Mouse (Mus musculus) lung, postnatal 10 days (tissue): ENCODE results near the gene Dnaaf2.
"Not testable (repeated sequence)": the region's sequence is repeated elsewhere in the genome, so short reads cannot be mapped to it uniquely, and the experiment has no call there.

ENCODE experiments used
- DNase-seq: peaks from one replicate; pipeline ENCODE4 v3.0.0; 2021

Dnaaf2 gene

DNA sequence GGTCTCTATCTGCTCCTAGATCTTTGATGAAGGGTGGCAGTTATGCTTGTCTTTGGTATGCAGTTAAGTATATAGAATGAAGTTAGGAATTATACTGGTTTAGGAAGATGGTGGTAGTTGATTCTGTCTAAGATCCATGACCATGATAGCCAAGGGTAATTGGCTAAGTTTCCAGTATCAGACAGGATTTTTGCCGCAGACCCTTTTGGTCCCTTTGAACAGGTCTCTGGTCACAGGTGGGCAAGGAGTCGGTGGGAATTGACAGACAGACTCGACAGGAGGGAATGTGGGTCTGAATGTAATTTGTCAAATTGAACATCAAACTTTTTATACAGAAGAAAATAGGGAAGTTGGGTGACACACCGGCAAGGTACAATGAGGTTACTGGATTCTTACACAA is 34.6 kb downstream of the Dnaaf2 start:
- not testable (repeated sequence) for DNase-seq

GRCm38 (mm10) chr12:69160677-69161076 is 37.6 kb downstream of the Dnaaf2 start:
- not testable (repeated sequence) for DNase-seq

GRCm38 (mm10) chr12:69159578-69159940 is 38.7 kb downstream of the Dnaaf2 start:
- peak; percentile 39 for DNase-seq

- DNase-seq, result peak; percentile 98
Observed at GRCm38 (mm10) chr12:69158765-69159577, 39.3 kb downstream of the Dnaaf2 start, which contains the start of gene Rps29. TSS of gene Rps29 (minus strand) at chr12:69159186.

- no peak for DNase-seq
Observed at GRCm38 (mm10) chr12:69158366-69158764, 39.9 kb downstream of the Dnaaf2 start.

GRCm38 (mm10) chr12:69157107-69157506 is 41.1 kb downstream of the Dnaaf2 start:
- no peak for DNase-seq

DNA sequence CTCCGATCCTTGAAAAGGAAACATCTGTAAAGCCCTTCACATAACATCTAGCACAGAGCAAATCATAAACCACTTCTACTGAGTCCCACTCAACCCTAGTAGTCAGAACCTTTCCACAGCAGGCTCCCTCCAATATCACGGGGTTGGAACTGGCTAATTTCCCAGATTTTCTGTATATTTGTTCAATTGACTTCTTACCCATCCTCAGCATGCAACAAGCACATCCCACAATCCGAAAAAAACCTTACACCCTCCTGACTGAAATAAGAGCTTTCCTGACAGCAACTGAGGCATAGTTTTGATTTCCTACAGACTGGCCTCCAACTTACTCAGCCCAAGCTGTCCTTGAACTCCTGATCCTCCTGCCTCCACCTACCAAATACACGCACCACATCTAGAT is 41.8 kb downstream of the Dnaaf2 start:
- DNase-seq, result no peak

GRCm38 (mm10) chr12:69155923-69156322 is 42.3 kb downstream of the Dnaaf2 start:
- no peak for DNase-seq

- DNase-seq, result no peak
Observed at GRCm38 (mm10) chr12:69150049-69150448, 48.2 kb downstream of the Dnaaf2 start.

DNA sequence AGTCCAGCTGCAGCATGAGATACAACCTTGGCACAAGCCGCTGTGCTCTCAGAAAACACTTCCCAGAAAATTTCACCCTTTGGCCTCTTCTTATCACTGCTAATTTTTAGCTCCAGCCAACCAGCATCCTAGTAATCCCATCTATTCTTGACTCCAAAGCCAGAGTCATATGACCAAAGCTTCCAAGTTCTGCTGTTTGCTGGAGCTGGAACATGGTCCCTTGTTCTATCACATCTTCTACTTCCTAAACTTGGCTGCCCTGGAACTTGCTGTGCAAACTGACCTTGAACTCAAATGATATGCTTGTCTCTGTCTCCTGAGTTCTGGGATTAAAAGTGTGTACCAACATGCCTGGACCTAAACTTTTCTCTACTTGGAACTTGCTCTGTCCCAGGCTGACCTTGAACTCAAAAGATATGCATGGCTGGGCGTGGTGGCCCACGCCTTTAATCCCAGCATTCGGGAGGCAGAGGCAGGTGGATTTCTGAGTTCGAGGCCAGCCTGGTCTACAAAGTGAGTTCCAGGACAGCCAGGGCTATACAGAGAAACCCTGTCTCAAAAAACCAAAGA is 51.0 kb downstream of the Dnaaf2 start:
- no peak for DNase-seq

GRCm38 (mm10) chr12:69143460-69143859 is 54.8 kb downstream of the Dnaaf2 start:
- no peak for DNase-seq

DNA sequence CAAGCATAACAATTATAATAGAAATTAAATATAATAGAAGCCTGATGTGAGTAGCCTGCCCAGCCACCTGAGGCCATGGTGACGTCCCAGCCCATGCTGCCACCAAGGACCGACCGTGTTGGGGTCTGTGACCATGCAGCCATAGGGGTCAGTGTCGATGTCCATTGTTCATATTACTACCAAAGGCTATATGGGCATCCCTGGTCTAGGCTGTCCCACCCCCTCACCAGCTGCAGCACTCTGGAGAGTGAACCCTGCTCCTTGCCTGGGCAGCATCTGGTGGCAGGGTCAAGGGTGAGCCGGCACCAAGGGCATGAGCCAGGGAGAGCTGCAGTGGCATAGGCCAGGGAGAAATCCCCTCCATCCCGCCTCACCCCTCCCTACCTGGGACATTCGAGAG is 58.4 kb downstream of the Dnaaf2 start:
- DNase-seq, result no peak

DNA sequence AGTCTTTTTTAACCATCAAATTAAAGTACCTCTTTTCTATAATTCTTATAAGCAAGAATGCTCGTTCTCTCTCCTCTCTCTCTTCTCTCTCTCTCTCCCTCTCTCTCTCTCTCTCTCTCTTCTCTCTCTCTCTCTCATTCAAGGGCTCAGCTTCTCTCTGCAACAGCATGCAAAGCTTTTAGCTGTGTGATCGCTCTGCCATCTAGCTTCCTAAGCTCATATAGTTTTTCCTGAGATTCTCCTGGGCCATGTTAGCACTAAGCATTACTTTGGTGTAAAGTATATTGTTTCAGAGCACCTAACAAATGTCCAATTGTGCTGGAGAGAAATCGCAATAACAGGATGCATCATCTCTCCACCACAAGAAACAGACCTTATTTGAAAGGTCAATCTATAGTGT is 59.0 kb downstream of the Dnaaf2 start:
- DNase-seq, result no peak
